Mouse (Mus musculus) embryonic facial prominence, embryonic 10.5 days (tissue): Measurements from ENCODE around the gene Pgrmc2. TPM values are rescaled to one million over a fixed set of nuclear protein-coding genes. Genes with fewer than 3 reads are reported as not detected.

ENCODE experiments used
- DNase-seq: peaks from one replicate; pipeline ENCODE4 v3.0.0-alpha.2; 2017; ENCODE audit warnings: low spot score
- H3K27ac ChIP-seq: fragments of 300-500 bp; sonication (generic); replicated peaks from 2 replicates; pipeline ENCODE4 v1.5.1; 2016; ENCODE audit warnings: mild to moderate bottlenecking
- H3K27me3 ChIP-seq: fragments of 300-500 bp; sonication (generic); replicated peaks from 2 replicates; pipeline ENCODE4 v1.6.1; 2016; ENCODE audit warnings: low read depth, mild to moderate bottlenecking; ENCODE audit not compliant: poor library complexity, severe bottlenecking
- H3K36me3 ChIP-seq: fragments of 300-500 bp; sonication (generic); replicated peaks from 2 replicates; pipeline ENCODE4 v1.6.1; 2016; ENCODE audit warnings: mild to moderate bottlenecking, moderate library complexity
- H3K4me1 ChIP-seq: fragments of 300-500 bp; sonication (generic); 2 replicates; pipeline ENCODE4 v1.6.1; 2016
- H3K4me3 ChIP-seq: fragments of 300-500 bp; sonication (generic); 2 replicates; pipeline ENCODE4 v1.5.1; 2016; ENCODE audit warnings: mild to moderate bottlenecking, moderate library complexity
- H3K9me3 ChIP-seq: fragments of 300-500 bp; sonication (generic); 2 replicates; pipeline ENCODE4 v1.6.1; 2016; ENCODE audit warnings: mild to moderate bottlenecking
- WGBS: fragments of 180-500 bp; shearing (Covaris S2); methylation state at CpG from one replicate; pipeline ENCODE4 v1.1.7; 2016; 5-methylcytosine and 5-hydroxymethylcytosine counted together
- polyA plus RNA-seq: library from polyadenylated mRNA; unstranded; fragments of >200 nt; fragmentation: Nextera tagmentation; extraction: Ambion mirVana; gene quantifications from 2 replicates; pipeline ENCODE4 v1.2.1, GENCODE M21; 2016

Gene Pgrmc2
- polyA plus RNA-seq, 1 experiment from 2014 or later = 31.7 TPM

DNA sequence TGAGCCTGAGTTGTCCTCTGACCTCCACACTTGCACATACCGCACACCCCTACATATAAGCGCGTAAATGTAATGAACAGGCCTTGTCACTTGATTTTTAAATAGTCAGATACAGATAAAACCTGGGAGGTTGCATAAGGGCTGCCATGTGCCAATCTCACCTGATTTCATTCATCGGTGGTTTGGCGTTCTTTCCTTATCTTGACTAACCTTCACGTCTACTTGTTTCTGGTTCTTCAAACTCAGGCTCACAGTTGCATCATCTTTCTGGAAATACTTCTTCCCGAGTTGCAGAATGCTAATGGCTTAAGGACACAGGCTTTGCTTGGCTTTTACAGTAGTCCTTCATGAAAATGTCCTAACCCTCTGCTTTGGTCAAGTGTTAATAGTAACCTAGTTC lies 62.2 kb downstream of the Pgrmc2 start:
- DNase-seq = no peak
- no peaks in the 10 kb centered on the region for H3K36me3 ChIP-seq
- no peaks in the 10 kb centered on the region for H3K27me3 ChIP-seq
- no peaks in the 10 kb centered on the region for H3K9me3 ChIP-seq
- H3K4me3 ChIP-seq = no peak overlapping the region
- no peak overlapping the region for H3K27ac ChIP-seq
- no peaks in the 10 kb centered on the region for H3K4me1 ChIP-seq
- WGBS = 92% methylated on average over 7 of the region's 7 CpGs

DNA sequence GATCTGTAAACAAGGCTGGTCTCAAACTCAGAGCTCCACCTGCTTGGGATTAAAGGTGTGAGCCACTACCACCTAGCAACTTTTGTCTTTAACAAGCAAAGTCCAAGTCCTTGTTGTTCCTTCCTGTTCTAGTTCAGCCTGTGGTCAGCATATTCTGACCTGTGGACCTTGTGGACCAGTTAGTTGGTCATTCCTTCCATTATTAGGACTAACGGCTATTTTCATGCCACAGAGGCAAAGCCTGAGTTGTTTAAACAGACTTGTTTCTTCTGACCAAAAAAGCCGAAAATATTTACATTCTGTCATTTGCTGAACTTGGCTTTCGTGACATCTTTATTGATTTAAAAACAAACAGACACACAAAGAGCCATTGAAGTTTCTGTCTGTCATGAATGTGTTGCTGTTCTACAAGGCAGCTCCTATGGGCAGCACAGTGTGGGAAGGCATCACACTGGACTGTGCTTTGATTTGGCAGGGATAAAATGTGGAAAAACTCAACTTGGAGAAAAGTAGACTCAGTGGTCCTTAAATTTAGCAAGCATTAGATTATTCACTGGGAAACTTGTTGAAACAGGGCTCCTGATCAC lies 64.7 kb downstream of the Pgrmc2 start:
- no peaks in the 10 kb centered on the region for H3K36me3 ChIP-seq
- H3K9me3 ChIP-seq = no peaks in the 10 kb centered on the region
- no peak overlapping the region for H3K27ac ChIP-seq
- DNase-seq = no peak
- 71% methylated on average over 3 of the region's 3 CpGs for WGBS
- no peak overlapping the region for H3K4me3 ChIP-seq
- H3K27me3 ChIP-seq = no peaks in the 10 kb centered on the region
- no peaks in the 10 kb centered on the region for H3K4me1 ChIP-seq

Other genes with a start within 250 kb of the Pgrmc2 start
- gene Mfsd8, start 236.2 kb downstream of the Pgrmc2 start, polyA plus RNA-seq = 6.2 TPM in 2 replicates
- 4.7 and 6.0 TPM in 2 replicates for gene Abhd18, start 236.1 kb downstream of the Pgrmc2 start, polyA plus RNA-seq
- 0.07 and 0.20 TPM in 2 replicates for gene 1700034I23Rik, start 180.5 kb downstream of the Pgrmc2 start, polyA plus RNA-seq
- 0.87 and 1.7 TPM in 2 replicates for gene Larp1b, start 133.2 kb downstream of the Pgrmc2 start, polyA plus RNA-seq